Mouse (Mus musculus) B cell, adult 2 months (primary cell): ENCODE measurements around the gene Zfp933.
"Not testable (repeated sequence)": the region's sequence is repeated elsewhere in the genome, so short reads cannot be mapped to it uniquely, and the experiment has no call there.

Experiments used
- DNase-seq, 2 experiments: peaks; one replicate each; pipeline ENCODE4 v3.0.0; 2022

Zfp933 gene

GRCm38 (mm10) chr4:147847614-147848583 lies at the start of gene Zfp933:
Gene Zfp933, minus strand, starts transcription at chr4:147848366.
- peak; percentile 68 to 72 for DNase-seq

GRCm38 (mm10) chr4:147897348-147897747 lies 49.2 kb upstream of the Zfp933 start:
- DNase-seq = no peak

- DNase-seq = no peak
Measured at GRCm38 (mm10) chr4:147896411-147896810, 48.2 kb upstream of the Zfp933 start.

GRCm38 (mm10) chr4:147895815-147896330 lies 47.7 kb upstream of the Zfp933 start:
- no peak for DNase-seq

- no peak for DNase-seq
Measured at GRCm38 (mm10) chr4:147890341-147890740, 42.2 kb upstream of the Zfp933 start.

- no peak for DNase-seq
Measured at GRCm38 (mm10) chr4:147888237-147888636, 40.1 kb upstream of the Zfp933 start.

- no peak for DNase-seq
Measured at GRCm38 (mm10) chr4:147887277-147887676, 39.1 kb upstream of the Zfp933 start.

- DNase-seq = no peak
Measured at GRCm38 (mm10) chr4:147886158-147886557, 38.0 kb upstream of the Zfp933 start.

- no peak for DNase-seq
Measured at GRCm38 (mm10) chr4:147884138-147884537, 36.0 kb upstream of the Zfp933 start.

GRCm38 (mm10) chr4:147883041-147883440 lies 34.9 kb upstream of the Zfp933 start:
- no peak for DNase-seq

- no peak for DNase-seq
Measured at GRCm38 (mm10) chr4:147881792-147882191, 33.6 kb upstream of the Zfp933 start.

- no peak for DNase-seq
Measured at GRCm38 (mm10) chr4:147879865-147880264, 31.7 kb upstream of the Zfp933 start.

- no peak for DNase-seq
Measured at GRCm38 (mm10) chr4:147879456-147879855, 31.3 kb upstream of the Zfp933 start.

GRCm38 (mm10) chr4:147878537-147878936 lies 30.4 kb upstream of the Zfp933 start:
- no peak for DNase-seq

GRCm38 (mm10) chr4:147875852-147876575 lies 27.8 kb upstream of the Zfp933 start:
- no peak for DNase-seq

GRCm38 (mm10) chr4:147869238-147869637 lies 21.1 kb upstream of the Zfp933 start:
- DNase-seq = no peak

- peak; percentile 91 to 93 for DNase-seq
Measured at GRCm38 (mm10) chr4:147868450-147869031, 20.4 kb upstream of the Zfp933 start, which contains the start of the genes Miip and Fv1. Gene Miip, minus strand, starts transcription at chr4:147868816. Gene Fv1, plus strand, starts transcription at chr4:147868979.

- no peak for DNase-seq
Measured at GRCm38 (mm10) chr4:147867563-147868449, 19.6 kb upstream of the Zfp933 start.

- not testable (repeated sequence) for DNase-seq
Measured at GRCm38 (mm10) chr4:147866793-147867192, 18.6 kb upstream of the Zfp933 start.

- DNase-seq = no peak
Measured at GRCm38 (mm10) chr4:147866056-147866455, 17.9 kb upstream of the Zfp933 start.

- no peak for DNase-seq
Measured at GRCm38 (mm10) chr4:147865651-147866050, 17.5 kb upstream of the Zfp933 start.

- DNase-seq = no peak
Measured at GRCm38 (mm10) chr4:147862051-147862450, 13.9 kb upstream of the Zfp933 start.
